Mouse (Mus musculus) limb, embryonic 14.5 days (tissue): ENCODE results near the gene Ptpn13. TPM values are rescaled to one million over a fixed set of nuclear protein-coding genes. Genes with fewer than 3 reads are reported as not detected.

Experiments
- ATAC-seq: fragments of 200-750 bp; cut with Nextera tagmentation; 2 replicates; pipeline ENCODE4 v1.8.0; 2017; ENCODE audit warnings: low read depth, moderate number of reproducible peaks, moderate TSS enrichment; ENCODE audit not compliant: low FRiP score
- DNase-seq: peaks from one replicate; pipeline ENCODE4 v3.0.0-alpha.2; 2015; ENCODE audit warnings: low spot score
- H3K27ac ChIP-seq: fragments of 300-500 bp; sonication (generic); replicated peaks from 2 replicates; pipeline ENCODE4 v1.5.1; 2014; ENCODE audit warnings: low read depth, mild to moderate bottlenecking, low read length, moderate library complexity, mixed read lengths
- H3K27me3 ChIP-seq: fragments of 300-500 bp; sonication (generic); 2 replicates; pipeline ENCODE4 v1.6.1; 2014; ENCODE audit warnings: low read length, mixed read lengths; ENCODE audit not compliant: control insufficient read depth, insufficient read depth
- H3K36me3 ChIP-seq: fragments of 300-500 bp; sonication (generic); 2 replicates; pipeline ENCODE4 v1.6.1; 2014; ENCODE audit warnings: mild to moderate bottlenecking, low read length, moderate library complexity, mixed read lengths; ENCODE audit not compliant: control insufficient read depth, insufficient read depth
- H3K4me1 ChIP-seq: fragments of 300-500 bp; sonication (generic); 2 replicates; pipeline ENCODE4 v1.6.1; 2014; ENCODE audit warnings: antibody characterized with exemption, low read length, mixed read lengths; ENCODE audit not compliant: control insufficient read depth, insufficient read depth
- H3K4me2 ChIP-seq: fragments of 300-500 bp; sonication (generic); replicated peaks from 2 replicates; pipeline ENCODE4 v1.6.1; 2014; ENCODE audit warnings: low read depth, mild to moderate bottlenecking, low read length, moderate library complexity; ENCODE audit not compliant: severe bottlenecking
- H3K4me3 ChIP-seq: fragments of 300-500 bp; sonication (generic); replicated peaks from 2 replicates; pipeline ENCODE4 v1.5.1; 2014; ENCODE audit warnings: low read length
- H3K9ac ChIP-seq: fragments of 300-500 bp; sonication (generic); 2 replicates; pipeline ENCODE4 v1.6.1; 2014; ENCODE audit warnings: mild to moderate bottlenecking, low read depth, low read length, moderate library complexity; ENCODE audit not compliant: severe bottlenecking
- H3K9me3 ChIP-seq: fragments of 300-500 bp; sonication (generic); 2 replicates; pipeline ENCODE4 v1.6.1; 2016; ENCODE audit warnings: low read length; ENCODE audit not compliant: control insufficient read depth
- POLR2A ChIP-seq: fragments of 200-500 bp; IDR thresholded peaks from 2 replicates; pipeline ENCODE4 v1.8.0; 2012; ENCODE audit warnings: inconsistent platforms, mild to moderate bottlenecking, moderate library complexity, borderline replicate concordance; ENCODE audit not compliant: insufficient read depth, insufficient read length; ENCODE audit errors: extremely low read depth
- WGBS: fragments of 180-500 bp; shearing (Covaris S2); extraction: QIAGEN DNeasy Blood & Tissue Kit; methylation state at CpG from one replicate; pipeline ENCODE4 v1.1.7; 2014; 5-methylcytosine and 5-hydroxymethylcytosine counted together
- polyA plus RNA-seq, 2 experiments: library from polyadenylated mRNA; depleted of rRNA in 1 of 2; stranded (reverse) in 1 of 2; unstranded in 1 of 2; fragments of >200 nt; fragmentation: Nextera tagmentation in 1 of 2; extraction: Ambion mirVana in 1 of 2; gene quantifications; 2 replicates each; pipeline versions ENCODE4 v1.2.1 to v1.2.3; 2012 to 2014

The Ptpn13 gene
- polyA plus RNA-seq, 2 experiments = 23.7 to 25.8 TPM

GRCm38 (mm10) chr5:103530214-103530613, 105.2 kb downstream of the Ptpn13 start:
- no peak overlapping the region for H3K9ac ChIP-seq
- WGBS = 87% methylated on average over 9 of the region's 9 CpGs

GRCm38 (mm10) chr5:103532841-103533390, 107.9 kb downstream of the Ptpn13 start:
- no peak for ATAC-seq
- Histone ChIP-seq H3K27me3 (no peaks in the 10 kb centered on the region), H3K4me1 (no peaks in the 10 kb centered on the region), H3K9ac (no peak overlapping the region), H3K4me2 (no peak overlapping the region), H3K36me3 (no peaks in the 10 kb centered on the region; the same call in 1 of the 2 replicates), H3K9me3 (no peaks in the 10 kb centered on the region), H3K27ac (no peak overlapping the region), H3K4me3 (no peak overlapping the region)
- TF ChIP-seq POLR2A = no peak
- WGBS = 77% methylated on average over 11 of the region's 11 CpGs
- DNase-seq = no peak

More at GRCm38 (mm10) chr5:103530214-103530613, 105.2 kb downstream of the Ptpn13 start:
- no peak for DNase-seq
- H3K27ac ChIP-seq = no peak overlapping the region
- no peak overlapping the region for H3K4me2 ChIP-seq
- H3K36me3 ChIP-seq = peaks cover 5% of the 10 kb centered on the region; the same call in 1 of the 2 replicates
- no peaks in the 10 kb centered on the region for H3K9me3 ChIP-seq
- H3K4me1 ChIP-seq = no peaks in the 10 kb centered on the region
- ATAC-seq = no peak
- H3K4me3 ChIP-seq = no peak overlapping the region
- H3K27me3 ChIP-seq = no peaks in the 10 kb centered on the region
- TF ChIP-seq POLR2A = no peak

- no peaks in the 10 kb centered on the region; the same call in 1 of the 2 replicates for H3K36me3 ChIP-seq
- H3K4me3 ChIP-seq = no peak overlapping the region
- H3K27me3 ChIP-seq = no peaks in the 10 kb centered on the region
- no peak overlapping the region for H3K9ac ChIP-seq
- WGBS = 73% methylated on average over 3 of the region's 3 CpGs
- no peak overlapping the region for H3K27ac ChIP-seq
- DNase-seq = no peak
- TF ChIP-seq POLR2A = no peak
- H3K4me1 ChIP-seq = no peaks in the 10 kb centered on the region
- ATAC-seq = no peak
- H3K9me3 ChIP-seq = no peaks in the 10 kb centered on the region
- no peak overlapping the region for H3K4me2 ChIP-seq
Measured at GRCm38 (mm10) chr5:103534454-103534853, 109.5 kb downstream of the Ptpn13 start.

GRCm38 (mm10) chr5:103537429-103537828, 112.4 kb downstream of the Ptpn13 start:
- Histone ChIP-seq H3K4me1 (peaks cover 9% of the 10 kb centered on the region), H3K9ac (no peak overlapping the region), H3K27me3 (peaks cover 10% of the 10 kb centered on the region), H3K9me3 (no peaks in the 10 kb centered on the region), H3K27ac (no peak overlapping the region), H3K36me3 (no peaks in the 10 kb centered on the region; the same call in 1 of the 2 replicates), H3K4me3 (no peak overlapping the region), H3K4me2 (no peak overlapping the region)
- no peak for TF ChIP-seq POLR2A
- WGBS = 75% methylated on average over 4 of the region's 4 CpGs
- DNase-seq (no peak), ATAC-seq (no peak)

- Histone ChIP-seq H3K36me3 (no peaks in the 10 kb centered on the region), H3K4me1 (peaks cover 9% of the 10 kb centered on the region), H3K4me2 (peak overlapping the region; percentile 21; the same call in 1 of the 2 replicates), H3K27me3 (peaks cover 11% of the 10 kb centered on the region), H3K9me3 (no peaks in the 10 kb centered on the region), H3K27ac (no peak overlapping the region), H3K4me3 (no peak overlapping the region), H3K9ac (no peak overlapping the region)
- no peak for TF ChIP-seq POLR2A
- WGBS = 25% methylated on average over 6 of the region's 6 CpGs
- DNase-seq (peak; percentile 61), ATAC-seq (peak; percentile 34; the same call in 1 of the 2 replicates)
Measured at GRCm38 (mm10) chr5:103540612-103541011, 115.6 kb downstream of the Ptpn13 start.

- WGBS = 56% methylated on average over 10 of the region's 10 CpGs
- H3K9me3 ChIP-seq = no peaks in the 10 kb centered on the region
- H3K36me3 ChIP-seq = no peaks in the 10 kb centered on the region
- ATAC-seq (no peak), DNase-seq (no peak)
- peak overlapping the region; percentile 21; the same call in 1 of the 2 replicates for H3K4me2 ChIP-seq
- no peak overlapping the region for H3K9ac ChIP-seq
- no peak overlapping the region for H3K27ac ChIP-seq
- H3K27me3 ChIP-seq = peaks cover 11% of the 10 kb centered on the region
- no peak for TF ChIP-seq POLR2A
- peaks cover 9% of the 10 kb centered on the region for H3K4me1 ChIP-seq
- no peak overlapping the region for H3K4me3 ChIP-seq
Measured at GRCm38 (mm10) chr5:103541136-103541535, 116.1 kb downstream of the Ptpn13 start.
